Mouse (Mus musculus): ENCODE data around the gene Lhfpl3.
"Not testable (repeated sequence)": the region's sequence is repeated elsewhere in the genome, so short reads cannot be mapped to it uniquely, and the experiment has no call there.

Gene Lhfpl3

GRCm38 (mm10) chr5:22745885-22746532 is at the start of gene Lhfpl3:
Gene Lhfpl3, plus strand, starts transcription at chr5:22746059.
- no peak for DNase-seq

- DNase-seq, result not testable (repeated sequence)
Measured at GRCm38 (mm10) chr5:22706271-22706670, 39.6 kb upstream of the Lhfpl3 start.

- DNase-seq, result no peak
Measured at GRCm38 (mm10) chr5:22745529-22745884, 352 bp upstream of the Lhfpl3 start.

DNA sequence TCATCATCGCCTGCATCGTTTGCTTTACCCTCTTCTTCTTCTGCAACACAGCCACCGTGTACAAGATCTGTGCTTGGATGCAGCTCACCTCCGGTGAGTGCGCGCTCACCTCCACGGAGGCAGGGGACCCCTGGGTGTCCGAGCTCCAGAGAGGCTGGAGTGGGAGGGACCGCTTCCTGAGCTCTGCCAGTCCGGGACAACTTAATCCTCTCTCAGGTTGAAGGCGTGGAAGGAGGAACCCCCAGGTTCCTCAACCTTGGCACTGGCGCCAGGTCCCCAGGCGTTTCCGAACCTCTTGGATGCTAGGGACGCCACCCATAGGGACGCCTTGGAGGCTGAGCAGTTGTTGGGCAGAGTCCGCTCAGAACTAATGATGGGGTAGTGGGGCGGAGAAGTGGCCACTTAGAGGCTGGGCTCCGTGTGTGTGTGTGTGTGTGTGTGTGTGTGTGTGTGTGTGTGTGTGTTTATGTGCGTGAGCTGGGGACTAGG is 718 bp downstream of the Lhfpl3 start:
- DNase-seq, result no peak

GRCm38 (mm10) chr5:22747305-22747704 is 1.4 kb downstream of the Lhfpl3 start:
- no peak for DNase-seq

GRCm38 (mm10) chr5:22757261-22757660 is 11.4 kb downstream of the Lhfpl3 start:
- peak; percentile 3 for DNase-seq

DNA sequence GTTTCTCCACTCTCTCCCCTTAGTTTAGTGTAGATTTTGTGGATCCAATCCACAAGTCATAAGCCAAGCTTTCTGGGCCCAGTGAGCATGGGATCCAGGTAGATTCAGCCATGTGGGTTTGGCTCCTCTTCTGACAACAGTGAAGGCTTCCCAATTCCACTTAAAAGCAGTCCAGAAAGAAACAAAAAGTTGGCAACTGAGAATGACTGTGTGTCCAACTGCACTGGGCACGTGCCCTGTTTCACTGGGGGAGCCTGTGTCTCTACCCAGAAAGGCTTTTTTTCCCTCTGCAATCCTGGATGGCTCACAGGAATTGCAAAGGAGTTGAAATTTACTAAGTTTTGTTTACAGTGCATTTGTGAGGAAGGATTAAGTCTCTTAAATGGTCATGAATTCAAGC is 24.9 kb downstream of the Lhfpl3 start:
- no peak for DNase-seq

GRCm38 (mm10) chr5:22795361-22795760 is 49.5 kb downstream of the Lhfpl3 start:
- no peak for DNase-seq

- no peak for DNase-seq
Measured at GRCm38 (mm10) chr5:22813426-22813825, 67.6 kb downstream of the Lhfpl3 start.

DNA sequence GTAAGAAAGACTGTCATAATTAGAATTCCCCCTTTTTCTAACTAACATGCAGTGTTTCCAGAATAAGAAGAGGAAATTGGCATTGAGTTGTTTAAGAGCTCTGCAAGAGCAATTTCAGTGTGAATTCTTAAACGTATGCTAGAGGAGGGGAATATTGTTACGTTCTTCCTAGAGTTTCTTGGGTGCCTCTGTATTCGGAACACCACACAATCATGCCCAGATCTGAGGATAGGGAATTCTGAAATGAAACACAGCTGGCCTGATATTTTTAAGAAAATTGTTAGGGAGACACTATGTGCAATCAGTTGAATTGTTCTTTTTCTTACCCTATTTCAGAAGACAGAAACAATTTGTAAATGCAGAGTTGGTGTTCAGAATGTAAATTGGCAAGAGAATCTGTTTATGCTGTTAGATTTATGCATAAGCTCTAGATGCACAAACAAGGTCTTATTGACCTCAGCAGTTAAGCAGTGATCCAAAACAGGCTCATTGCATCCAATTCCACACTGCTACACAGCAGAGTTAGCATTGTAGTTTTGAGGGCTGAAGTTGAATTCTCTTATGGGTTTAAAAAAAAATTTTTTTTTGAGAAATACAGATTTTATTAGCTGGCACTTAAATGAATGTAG is 84.1 kb downstream of the Lhfpl3 start:
- no peak for DNase-seq

- DNase-seq, result peak; percentile 23
Measured at GRCm38 (mm10) chr5:22851572-22851971, 105.7 kb downstream of the Lhfpl3 start.

- DNase-seq, result no peak
Measured at GRCm38 (mm10) chr5:22853503-22853902, 107.6 kb downstream of the Lhfpl3 start.

- no peak for DNase-seq
Measured at GRCm38 (mm10) chr5:22856480-22856879, 110.6 kb downstream of the Lhfpl3 start.

DNA sequence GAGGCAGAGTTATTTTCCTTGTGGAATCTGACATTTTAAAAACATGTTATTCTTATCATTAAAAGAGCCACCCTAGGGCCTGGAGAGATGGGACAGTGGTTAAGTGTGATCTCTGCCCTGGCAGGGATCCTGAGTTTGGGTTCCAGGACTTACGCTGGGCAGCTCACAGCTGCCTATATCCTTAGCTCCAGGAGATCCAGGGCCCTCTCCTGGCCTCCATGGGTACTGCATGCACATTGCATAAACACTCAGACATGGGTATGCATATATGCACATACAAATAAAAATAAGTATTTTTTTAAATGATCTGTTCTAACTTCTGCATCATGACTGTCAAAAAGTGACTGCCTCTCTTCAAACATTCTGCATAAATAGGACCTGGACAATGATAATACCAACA is 115.5 kb downstream of the Lhfpl3 start:
- peak; percentile 28 for DNase-seq

GRCm38 (mm10) chr5:22869031-22869430 is 123.2 kb downstream of the Lhfpl3 start:
- DNase-seq, result no peak

GRCm38 (mm10) chr5:22872417-22872816 is 126.6 kb downstream of the Lhfpl3 start:
- DNase-seq, result no peak

GRCm38 (mm10) chr5:22888345-22888744 is 142.5 kb downstream of the Lhfpl3 start:
- DNase-seq, result no peak

- DNase-seq, result no peak
Measured at GRCm38 (mm10) chr5:22889481-22889880, 143.6 kb downstream of the Lhfpl3 start.

- DNase-seq, result no peak
Measured at GRCm38 (mm10) chr5:22897228-22897627, 151.4 kb downstream of the Lhfpl3 start.

GRCm38 (mm10) chr5:22897656-22898289 is 151.9 kb downstream of the Lhfpl3 start:
- no peak for DNase-seq

GRCm38 (mm10) chr5:22898593-22898992 is 152.7 kb downstream of the Lhfpl3 start:
- DNase-seq, result no peak

DNA sequence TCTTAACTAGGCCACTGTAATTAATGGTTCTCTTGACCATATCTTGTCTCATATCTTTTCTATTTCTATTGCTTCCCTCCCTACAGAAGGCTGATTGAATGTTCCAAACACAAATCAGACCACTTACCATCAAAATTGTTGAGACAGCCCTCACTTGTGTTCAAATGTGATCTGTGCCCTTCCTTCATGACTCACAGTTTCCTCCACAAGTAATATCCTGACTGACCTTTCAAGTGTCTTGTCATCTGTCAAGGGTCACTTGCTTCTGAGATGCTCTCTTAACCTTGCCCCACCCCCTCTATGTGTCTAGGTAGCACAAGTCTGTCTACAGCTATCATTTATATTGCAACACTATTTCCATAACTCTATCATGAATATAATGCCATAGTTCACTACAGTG is 154.1 kb downstream of the Lhfpl3 start:
- DNase-seq, result no peak

DNA sequence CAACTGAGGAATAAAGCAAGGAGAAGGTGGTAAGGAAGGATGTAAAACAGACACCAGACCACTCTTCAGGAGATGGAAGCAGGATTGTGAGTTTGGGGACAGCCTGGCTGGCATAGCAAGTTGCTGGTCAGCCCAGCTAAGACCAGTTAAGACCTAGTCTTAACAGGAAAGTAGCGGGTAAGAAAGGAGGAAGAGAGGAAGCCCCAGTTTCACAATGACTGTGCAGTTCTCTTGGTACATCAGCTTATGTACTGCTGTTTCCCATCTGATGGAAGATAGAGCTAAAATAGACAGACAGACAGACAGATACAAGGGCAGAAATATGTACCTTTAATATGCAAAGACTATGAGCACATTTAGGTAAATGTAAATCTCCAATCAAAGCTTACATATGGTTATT is 171.3 kb downstream of the Lhfpl3 start:
- DNase-seq, result no peak

DNA sequence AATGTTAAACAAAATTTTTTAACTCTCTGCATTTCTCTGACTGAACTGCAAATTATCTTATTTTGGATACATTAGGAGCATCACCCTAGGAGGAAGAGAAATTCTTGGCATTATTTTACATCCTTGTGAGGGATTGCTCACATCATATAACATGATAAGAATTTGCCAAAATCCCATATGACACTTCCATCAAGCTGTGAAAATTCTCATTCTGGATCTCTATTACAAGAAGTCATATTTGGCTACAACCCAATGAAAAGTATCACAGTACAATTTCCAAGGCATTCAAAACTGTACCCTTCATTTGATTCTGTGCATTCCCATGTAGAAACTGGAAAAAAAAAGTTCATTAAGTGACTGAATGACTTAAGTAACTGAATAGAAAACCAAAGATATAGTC is 180.3 kb downstream of the Lhfpl3 start:
- no peak for DNase-seq
